Mouse (Mus musculus): ENCODE results near the gene Lif.

Gene Lif

GRCm38 (mm10) chr11:4256846-4257607 lies at the start of gene Lif:
Gene Lif, plus strand, starts transcription at chr11:4257557.
- DNase-seq (ENCODE audit: low spot score): no peak

DNA sequence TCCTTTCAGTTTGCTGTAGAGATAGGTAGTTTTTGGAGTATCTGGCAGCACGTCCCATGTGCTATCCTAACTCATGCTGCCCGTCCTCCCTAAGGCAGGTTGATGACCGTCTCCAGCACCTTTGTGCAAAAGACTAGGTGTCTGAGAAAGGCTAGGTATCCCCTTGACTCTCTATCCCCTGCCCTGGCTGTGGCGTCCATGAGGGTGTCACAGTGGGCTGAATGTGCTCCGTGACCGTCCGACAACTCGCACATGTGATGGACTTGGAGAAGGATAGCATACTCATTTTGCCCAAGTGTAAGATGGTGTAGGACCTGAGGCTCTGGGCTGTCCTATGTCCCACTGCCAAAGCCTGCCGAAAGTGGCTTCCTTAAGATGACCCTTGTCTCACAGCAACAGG lies 49.7 kb upstream of the Lif start:
- no peak for DNase-seq (ENCODE audit: low spot score)

DNA sequence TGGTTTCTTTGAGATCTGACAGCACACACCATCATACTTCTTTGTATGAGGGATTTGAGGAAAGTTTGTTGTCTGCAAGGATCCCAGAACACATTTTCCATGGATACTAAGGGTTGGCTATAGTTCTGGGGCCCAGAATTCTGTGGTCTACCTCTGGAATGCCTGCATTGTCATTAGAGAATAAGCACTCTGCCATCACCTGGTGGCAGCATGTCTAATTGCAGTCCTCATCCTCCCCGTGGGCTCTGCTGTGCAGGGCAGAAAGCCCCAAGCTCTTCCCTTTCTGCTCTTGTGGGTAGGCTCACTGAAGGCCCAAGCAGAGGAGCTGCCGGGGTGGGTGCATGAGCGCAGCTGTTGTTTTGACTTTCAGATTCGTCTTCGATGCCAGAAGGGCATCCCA lies 47.8 kb upstream of the Lif start:
- no peak for DNase-seq (ENCODE audit: low spot score)

- DNase-seq (ENCODE audit: low spot score): no peak
These were observed 46.6 kb upstream of the Lif start for GRCm38 (mm10) chr11:4210786-4211185.

DNA sequence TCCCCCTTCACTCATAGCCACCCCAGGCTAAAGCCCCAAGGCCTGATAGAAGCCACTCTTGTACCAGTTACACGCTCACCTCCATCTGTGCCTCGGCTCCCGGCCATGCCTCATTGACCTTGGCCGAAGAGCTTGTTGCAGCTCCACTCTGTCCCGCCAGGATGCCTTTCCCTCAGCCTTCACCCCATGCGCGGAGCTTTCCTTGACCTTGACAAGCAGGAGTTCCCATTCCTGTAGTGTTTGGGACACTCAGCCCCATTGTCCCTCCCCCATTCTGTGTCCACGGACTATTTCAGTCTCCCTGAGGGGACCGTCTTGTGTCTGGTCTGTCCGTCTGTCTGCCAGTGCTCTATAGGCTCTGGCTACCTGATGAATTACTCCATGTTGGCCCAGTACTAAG lies 44.2 kb upstream of the Lif start:
- DNase-seq (ENCODE audit: low spot score): peak; percentile 51

DNA sequence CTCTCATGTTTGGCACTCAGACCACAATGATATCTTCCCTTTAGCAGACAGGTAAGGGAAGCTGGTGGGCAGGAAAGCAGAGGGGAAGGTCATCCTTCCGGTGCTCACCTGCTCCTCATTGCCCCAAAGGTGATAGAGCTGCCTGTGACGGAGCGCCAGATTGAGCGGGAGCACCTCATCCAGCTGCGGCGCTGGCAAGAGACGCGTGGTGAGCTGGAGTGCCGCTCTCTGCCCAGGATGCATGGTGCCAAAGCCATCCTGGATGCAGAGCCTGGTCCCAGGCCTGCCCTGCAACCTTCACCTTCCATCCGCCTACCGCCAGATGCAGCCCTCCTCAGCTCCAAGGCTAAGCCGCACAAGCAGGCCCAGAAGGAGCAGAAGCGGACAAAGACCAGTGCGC lies 42.8 kb upstream of the Lif start:
- no peak for DNase-seq (ENCODE audit: low spot score)

DNA sequence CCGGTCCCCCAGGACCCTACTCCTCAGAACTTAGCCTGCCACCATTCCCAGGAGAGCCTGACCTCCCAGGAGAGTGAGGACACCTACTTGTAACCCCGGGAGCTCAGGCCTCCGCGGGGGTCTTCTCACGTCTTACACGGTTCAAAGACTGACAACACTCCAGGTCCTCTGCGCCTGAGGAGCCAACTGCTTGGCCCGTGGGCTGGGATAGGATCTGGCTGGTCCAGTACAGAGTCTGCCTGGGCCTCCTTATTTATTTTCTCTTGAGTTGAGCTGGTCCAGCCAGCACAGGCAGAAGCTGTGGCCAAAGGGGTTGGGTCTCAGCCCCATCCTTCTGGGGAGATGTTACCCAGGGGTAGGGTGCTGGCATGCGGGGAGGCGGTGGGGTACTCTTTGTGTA lies 42.3 kb upstream of the Lif start:
- DNase-seq (ENCODE audit: low spot score): no peak

DNA sequence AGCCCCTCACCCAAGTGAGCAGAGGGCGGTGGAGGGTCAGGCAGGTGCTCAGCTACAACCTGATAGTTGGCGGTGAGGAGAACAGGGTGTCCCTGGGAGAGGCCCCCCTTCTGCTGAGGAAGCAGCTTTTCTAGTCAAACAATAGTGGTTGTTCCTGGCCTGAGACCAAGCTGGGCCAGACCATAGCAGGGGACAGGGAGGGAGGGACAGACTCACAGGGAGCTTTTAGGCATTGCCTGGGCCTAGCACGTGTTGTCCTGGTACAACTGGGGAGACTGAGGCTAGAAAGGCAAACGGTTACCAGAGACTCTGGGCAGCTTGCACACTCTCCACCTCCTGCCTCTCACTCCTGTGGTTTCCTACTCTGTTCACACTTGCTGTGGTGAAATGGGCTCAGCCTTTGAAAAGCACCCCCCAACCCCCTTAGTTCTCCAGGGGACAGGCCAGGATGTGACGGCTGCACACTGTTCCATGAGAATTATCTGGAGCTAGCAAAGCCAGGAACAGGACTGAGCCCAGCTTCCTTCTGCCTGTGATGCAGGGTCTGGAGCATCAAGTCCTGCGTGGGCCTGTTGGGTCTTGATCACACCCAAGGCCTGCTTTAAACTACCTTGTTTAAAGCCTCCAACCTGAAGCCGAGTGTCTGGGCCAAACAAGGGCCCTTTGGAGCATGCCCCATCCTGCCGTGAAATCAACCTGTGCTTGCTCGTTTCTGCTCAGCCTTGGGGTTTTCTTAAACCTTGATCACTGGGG lies 40.9 kb upstream of the Lif start:
- no peak for DNase-seq (ENCODE audit: low spot score)

DNA sequence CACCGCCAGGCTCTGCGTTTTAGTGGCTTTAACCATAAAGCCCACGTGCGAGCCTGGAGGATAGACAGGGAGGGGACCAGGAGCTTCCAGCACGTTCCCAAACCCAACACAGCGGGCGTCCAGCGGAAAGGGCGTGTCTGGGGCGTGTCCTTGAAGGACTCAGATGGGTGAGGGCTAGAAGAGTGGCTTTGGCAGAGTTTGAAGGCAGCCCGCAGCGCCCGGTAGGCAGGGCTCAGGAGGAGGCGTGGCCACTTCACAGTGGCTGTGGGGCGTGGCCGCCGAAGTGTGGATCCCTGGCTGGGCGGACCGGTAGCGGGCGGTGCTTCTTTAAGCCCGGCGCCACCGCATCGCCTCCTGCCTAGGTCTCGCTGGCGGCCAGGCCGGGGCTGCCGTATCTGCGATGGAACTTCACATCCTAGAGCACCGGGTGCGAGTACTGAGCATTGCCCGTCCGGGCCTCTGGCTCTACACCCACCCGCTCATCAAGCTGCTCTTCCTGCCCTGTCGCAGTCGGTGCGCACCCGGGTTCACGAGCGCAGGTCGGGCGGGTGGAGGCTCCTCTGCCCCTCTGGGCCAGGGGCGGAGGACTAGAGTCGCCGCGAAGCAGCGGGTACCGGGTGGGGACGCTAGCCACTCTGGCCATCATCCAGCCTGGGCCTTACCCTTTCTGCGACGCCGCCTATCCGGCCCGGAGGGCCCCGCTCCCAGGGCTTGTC lies 39.3 kb upstream of the Lif start, which contains the start of gene Castor1:
TSS of gene Castor1 (plus strand) at position 312 of the 716 bp plus-strand sequence.
- DNase-seq (ENCODE audit: low spot score): peak; percentile 92

DNA sequence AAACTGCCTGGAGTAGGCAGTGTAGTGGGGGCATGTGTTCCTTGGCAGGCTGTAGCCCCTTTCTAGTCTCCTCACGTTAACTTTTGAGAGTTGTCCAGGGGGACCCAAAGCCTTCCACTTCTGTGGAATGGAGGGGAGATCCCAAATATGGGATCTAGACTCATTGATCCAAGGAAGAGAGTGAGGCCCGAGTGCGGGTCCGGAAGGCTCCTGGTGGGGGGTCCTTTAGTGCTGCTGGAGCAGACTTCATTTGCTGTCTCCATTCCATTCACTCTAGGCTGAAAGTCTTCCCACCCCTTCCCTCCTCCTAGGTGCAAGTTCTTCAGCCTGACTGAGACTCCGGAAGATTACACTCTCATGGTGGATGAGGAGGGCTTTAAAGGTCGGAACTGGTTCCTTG lies 38.7 kb upstream of the Lif start:
- DNase-seq (ENCODE audit: low spot score): no peak

- DNase-seq (ENCODE audit: low spot score): peak; percentile 73
These were observed 38.0 kb upstream of the Lif start for GRCm38 (mm10) chr11:4219317-4219751.

GRCm38 (mm10) chr11:4219908-4220307 lies 37.4 kb upstream of the Lif start:
- DNase-seq (ENCODE audit: low spot score): no peak

DNA sequence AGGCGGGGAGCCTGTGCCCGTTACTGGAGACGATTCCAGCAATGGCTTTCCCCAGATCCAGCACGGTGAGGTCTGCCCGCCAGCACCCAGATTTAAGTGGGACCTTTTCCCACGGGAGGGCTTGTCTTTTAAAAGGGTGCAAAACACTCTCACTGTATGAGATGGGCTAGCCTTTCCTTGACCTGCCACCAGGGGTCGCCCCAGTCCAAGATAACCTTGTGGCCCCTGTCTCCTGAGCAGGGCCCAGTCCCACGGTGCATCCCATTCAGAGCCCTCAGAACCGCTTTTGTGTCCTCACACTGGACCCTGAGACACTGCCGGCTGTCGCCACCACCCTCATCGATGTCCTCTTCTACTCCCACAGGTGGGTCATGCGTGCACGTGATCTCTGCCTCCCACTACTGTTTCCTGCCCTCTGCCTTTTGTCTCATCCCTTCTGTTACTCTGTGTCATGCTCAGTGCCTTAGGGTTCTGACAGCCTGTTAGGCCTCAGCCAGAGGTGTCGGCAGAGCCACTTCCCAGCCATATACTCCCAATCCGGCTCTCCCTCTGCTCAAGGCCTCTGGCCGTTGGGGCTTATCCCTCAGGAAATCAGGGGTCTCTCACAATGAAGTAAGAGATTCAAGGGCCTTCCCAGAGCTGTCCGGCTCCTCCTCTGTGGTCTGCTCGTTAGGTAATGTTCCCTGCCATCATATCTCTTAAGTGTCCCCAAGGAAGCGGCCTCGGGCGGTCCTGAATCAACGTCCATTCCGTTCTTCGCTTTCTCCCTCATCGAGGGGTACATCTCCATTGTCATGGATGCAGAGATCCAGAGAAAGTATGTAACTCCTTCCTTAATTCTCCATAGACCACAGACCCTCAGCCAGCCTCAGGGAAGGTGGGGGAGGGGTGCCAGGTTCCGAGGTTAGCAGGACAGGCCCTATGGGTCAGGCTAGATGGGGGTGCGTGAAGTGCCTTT lies 36.6 kb upstream of the Lif start:
- peak; percentile 77 for DNase-seq (ENCODE audit: low spot score)

DNA sequence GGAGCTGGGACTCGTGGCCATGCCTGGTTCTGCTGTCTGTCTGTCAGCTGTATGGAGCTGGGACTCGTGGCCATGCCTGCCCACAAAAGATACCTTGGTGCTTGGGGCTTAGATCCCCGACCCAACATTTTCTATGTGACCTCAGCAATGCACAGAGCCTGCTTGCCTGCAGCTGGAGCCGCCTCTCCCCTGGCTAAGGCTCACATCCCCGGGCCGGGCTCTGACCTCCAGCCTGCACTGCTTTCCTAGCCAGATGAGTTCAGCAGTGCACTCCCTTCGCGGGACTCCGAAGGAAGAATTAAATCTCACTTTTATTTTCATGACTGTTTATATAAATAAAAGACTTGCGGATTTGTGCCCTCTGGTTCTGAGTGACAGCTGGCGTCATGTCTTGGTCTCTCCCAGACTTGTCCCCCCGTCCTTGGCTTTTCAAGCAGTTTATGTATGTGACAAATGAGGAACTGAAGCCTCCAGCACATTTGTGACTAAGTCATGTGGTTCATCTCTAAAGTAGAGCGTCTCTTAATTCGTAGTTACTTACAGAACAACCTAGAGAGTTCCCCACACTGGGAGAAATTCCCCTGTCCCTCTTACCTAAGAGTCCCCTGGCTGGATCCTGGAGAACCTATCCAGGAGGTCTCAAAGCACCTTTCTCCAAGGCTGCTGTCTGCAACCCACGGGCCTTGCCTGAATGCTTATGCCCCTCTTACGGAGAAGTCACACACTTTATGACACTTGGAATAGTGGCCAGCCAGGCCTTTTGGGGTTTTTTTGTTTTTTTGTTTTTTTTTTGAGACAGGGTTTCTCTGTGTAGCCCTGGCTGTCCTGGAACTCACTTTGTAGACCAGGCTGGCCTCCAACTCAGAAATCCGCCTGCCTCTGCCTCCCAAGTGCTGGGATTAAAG lies 35.1 kb upstream of the Lif start:
- no peak for DNase-seq (ENCODE audit: low spot score)

DNA sequence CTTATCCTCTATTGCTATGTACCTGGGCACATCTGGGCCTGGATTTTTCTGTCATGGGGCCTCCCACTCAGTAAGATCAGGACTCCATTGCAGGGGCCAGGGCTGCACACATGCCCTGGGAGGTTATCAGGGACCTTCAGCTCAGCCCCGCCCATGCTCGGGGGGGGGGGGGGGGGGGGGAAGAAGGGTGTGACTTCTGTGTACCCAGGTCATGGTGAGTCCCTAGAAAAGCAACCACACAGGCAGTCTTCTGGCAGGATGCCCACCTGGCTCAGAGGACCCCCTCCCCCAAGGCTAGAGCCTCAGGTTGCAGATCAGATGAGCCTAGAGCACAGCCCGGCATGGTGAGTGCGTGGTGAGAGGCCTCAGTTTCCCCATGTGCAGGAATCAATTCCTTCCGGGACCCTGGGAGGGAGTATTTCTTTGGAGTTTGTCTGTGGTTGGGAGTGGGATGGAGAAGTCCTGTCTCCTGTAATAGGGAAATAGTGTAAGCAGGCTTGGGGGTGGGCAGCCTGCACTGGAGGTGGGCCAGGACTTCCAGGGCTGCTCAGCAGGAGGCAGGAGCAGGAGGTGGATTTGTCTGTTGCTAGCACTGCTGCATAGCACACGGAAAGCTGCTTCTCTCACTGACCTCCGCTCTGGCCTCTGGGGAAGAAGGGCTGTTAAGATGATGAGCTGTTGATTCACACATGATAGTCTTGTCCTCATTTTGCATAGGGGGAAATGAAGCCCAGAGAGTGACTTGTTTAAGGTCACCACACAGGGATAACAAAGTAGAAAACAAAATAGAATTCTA lies 33.8 kb upstream of the Lif start:
- no peak for DNase-seq (ENCODE audit: low spot score)

- DNase-seq (ENCODE audit: low spot score): no peak
These were observed 33.1 kb upstream of the Lif start for GRCm38 (mm10) chr11:4224223-4224622.

GRCm38 (mm10) chr11:4226569-4227325 lies 30.6 kb upstream of the Lif start:
- no peak for DNase-seq (ENCODE audit: low spot score)

DNA sequence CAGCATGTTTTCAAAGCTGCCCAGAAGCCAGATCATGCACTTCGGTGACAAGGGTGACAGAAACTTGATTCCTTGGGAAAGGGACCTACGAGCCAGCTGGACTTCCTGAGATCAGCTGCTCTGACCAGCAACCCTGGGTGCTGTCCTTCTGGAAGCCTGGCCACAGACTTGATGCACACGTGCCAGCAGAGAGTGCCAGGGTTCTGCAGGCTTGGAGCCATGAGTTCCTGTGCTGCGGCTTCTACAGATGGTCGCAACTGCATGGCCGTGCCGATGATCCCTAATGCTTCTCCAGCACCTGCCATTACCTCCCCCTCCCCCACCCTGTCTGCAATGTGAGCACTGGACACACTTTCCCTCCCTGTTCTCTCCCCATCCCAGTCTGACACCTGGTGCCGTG lies 28.9 kb upstream of the Lif start:
- no peak for DNase-seq (ENCODE audit: low spot score)

DNA sequence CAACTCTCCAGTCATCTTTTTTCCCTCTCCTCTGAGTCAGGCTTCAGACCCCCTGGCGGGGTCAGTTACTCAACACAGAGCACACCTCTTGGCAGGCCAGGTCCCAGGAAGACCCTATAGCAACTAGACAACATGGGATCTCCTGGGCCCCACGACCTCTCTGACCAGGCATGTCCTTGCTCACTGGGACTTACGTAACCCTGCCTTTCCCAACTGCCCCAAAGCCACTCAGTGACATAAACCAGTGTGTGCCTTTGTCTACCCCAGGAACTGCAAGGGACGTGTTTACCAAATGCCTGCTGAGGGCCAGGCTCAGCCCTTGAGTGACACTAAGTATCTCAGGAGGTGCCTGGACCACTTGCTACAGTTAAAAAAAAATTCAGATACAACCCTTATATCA lies 27.5 kb upstream of the Lif start:
- DNase-seq (ENCODE audit: low spot score): no peak
